Mouse (Mus musculus) stomach, embryonic 15.5 days (tissue): ENCODE data around the gene Rundc1. TPM values are rescaled to one million over a fixed set of nuclear protein-coding genes. Genes with fewer than 3 reads are reported as not detected.

Experiments
- ATAC-seq: fragments of 200-750 bp; cut with Nextera tagmentation; 2 replicates; pipeline ENCODE4 v1.8.0; 2017; ENCODE audit warnings: low read depth, moderate number of reproducible peaks, moderate TSS enrichment; ENCODE audit not compliant: insufficient read depth, low FRiP score
- H3K27ac ChIP-seq: fragments of 300-500 bp; sonication (generic); 2 replicates; pipeline ENCODE4 v1.5.1; 2015; ENCODE audit warnings: mild to moderate bottlenecking, inconsistent platforms
- H3K27me3 ChIP-seq: fragments of 300-500 bp; sonication (generic); replicated peaks from 2 replicates; pipeline ENCODE4 v1.6.1; 2015; ENCODE audit warnings: inconsistent platforms
- H3K36me3 ChIP-seq: fragments of 300-500 bp; sonication (generic); 2 replicates; pipeline ENCODE4 v1.6.1; 2015; ENCODE audit warnings: inconsistent platforms
- H3K4me1 ChIP-seq: fragments of 300-500 bp; sonication (generic); 2 replicates; pipeline ENCODE4 v1.6.1; 2015; ENCODE audit warnings: inconsistent platforms
- H3K4me2 ChIP-seq: fragments of 300-500 bp; sonication (generic); 2 replicates; pipeline ENCODE4 v1.6.1; 2015; ENCODE audit warnings: mild to moderate bottlenecking, inconsistent platforms
- H3K4me3 ChIP-seq: fragments of 300-500 bp; sonication (generic); replicated peaks from 2 replicates; pipeline ENCODE4 v1.5.1; 2015; ENCODE audit warnings: inconsistent platforms
- H3K9ac ChIP-seq: fragments of 300-500 bp; sonication (generic); 2 replicates; pipeline ENCODE4 v1.6.1; 2015; ENCODE audit warnings: inconsistent platforms
- H3K9me3 ChIP-seq: fragments of 300-500 bp; sonication (generic); 2 replicates; pipeline ENCODE4 v1.6.1; 2016; ENCODE audit warnings: inconsistent platforms
- WGBS: fragments of 180-500 bp; shearing (Covaris S2); methylation state at CpG from one replicate; pipeline ENCODE4 v1.1.7; 2015; 5-methylcytosine and 5-hydroxymethylcytosine counted together
- microRNA-seq: library from miRNA; unstranded; fragments of <30 nt; microRNA quantifications from one replicate; pipeline ENCODE4, GENCODE M21; 2016
- polyA plus RNA-seq: library from polyadenylated mRNA; unstranded; fragments of >200 nt; fragmentation: Nextera tagmentation; extraction: Ambion mirVana; gene quantifications from 2 replicates; pipeline ENCODE4 v1.2.1, GENCODE M21; 2015

Rundc1 gene
- polyA plus RNA-seq, 1 experiment from 2014 or later = 20.8 TPM

DNA sequence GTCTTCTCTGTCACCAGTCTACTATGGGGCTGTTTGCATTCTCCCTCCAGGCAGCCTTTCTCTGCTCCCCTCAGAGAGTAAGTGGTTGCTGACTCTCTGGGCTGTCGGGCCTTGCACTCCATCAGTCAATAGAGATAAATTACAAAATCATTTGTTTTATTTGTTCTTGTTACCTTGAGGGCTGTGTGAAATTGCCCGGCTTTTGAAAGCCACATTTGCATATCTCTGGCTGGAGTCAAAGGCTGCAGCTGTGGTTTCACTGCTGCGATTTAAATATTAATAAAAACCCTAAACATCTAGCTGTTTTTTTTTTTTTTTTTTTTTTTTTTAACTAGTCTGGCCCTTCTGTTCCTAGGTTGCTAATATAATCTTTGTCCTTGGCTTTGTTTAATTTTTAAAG is 58.9 kb downstream of the Rundc1 start:
- H3K4me2 ChIP-seq = no peak overlapping the region
- no peaks in the 10 kb centered on the region for H3K27me3 ChIP-seq
- no peaks in the 10 kb centered on the region; the same call in 1 of the 2 replicates for H3K4me1 ChIP-seq
- H3K36me3 ChIP-seq = 0 out of 2 replicates have a peak, but pooled peaks cover 3% of the 10 kb centered on the region
- ATAC-seq = no peak
- no peak overlapping the region for H3K27ac ChIP-seq
- H3K4me3 ChIP-seq = no peak overlapping the region
- 27% methylated on average over 3 of the region's 3 CpGs for WGBS
- no peaks in the 10 kb centered on the region for H3K9me3 ChIP-seq
- no peak overlapping the region for H3K9ac ChIP-seq

DNA sequence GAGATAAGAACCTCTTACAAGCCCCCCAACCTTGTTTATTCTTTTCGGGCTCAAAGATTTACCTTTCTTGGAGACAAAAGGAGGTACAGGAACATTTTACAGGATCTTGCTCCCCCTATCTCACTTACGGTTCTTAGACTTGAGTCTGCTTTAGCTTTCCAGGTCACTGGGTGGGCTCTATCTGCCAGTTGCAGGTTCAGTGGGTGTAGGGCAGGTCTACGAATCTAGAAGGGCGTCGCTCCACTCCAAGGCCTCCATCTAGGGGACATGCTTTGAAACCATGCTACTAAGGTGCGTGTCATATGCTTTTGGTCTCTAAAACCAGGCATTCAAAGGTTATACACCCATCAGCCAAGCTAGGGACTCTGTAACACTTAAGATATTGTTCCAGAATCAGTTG is 59.4 kb downstream of the Rundc1 start:
- H3K27ac ChIP-seq = 0 out of 2 replicates have a peak overlapping the region, but pooled peaks have one; percentile 28
- H3K9ac ChIP-seq = no peak overlapping the region

DNA sequence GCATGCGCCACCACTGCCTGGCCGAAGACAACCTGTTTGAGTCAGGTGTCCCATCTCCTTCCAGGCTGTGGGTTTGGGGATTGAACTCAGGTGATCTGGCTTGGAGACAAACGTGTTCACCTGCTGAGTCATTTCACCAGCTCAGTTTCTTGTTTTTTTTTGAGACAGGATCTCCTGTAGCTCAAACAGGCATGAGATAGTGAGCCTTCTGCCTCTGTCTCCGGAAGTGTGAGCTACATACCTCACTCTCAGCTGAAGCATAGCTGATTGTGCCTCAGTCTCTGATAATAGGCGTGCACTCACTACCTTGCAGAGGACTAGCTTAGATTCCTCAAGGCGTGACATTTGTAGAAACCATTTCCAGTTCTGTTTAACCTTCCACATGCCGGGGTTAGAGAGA is 59.9 kb downstream of the Rundc1 start:
- Histone ChIP-seq H3K4me1 (no peaks in the 10 kb centered on the region; the same call in 1 of the 2 replicates), H3K4me2 (no peak overlapping the region), H3K27ac (no peak overlapping the region), H3K4me3 (no peak overlapping the region), H3K36me3 (0 out of 2 replicates have a peak, but pooled peaks cover 6% of the 10 kb centered on the region), H3K9me3 (no peaks in the 10 kb centered on the region), H3K27me3 (no peaks in the 10 kb centered on the region), H3K9ac (no peak overlapping the region)
- 69% methylated on average over 7 of the region's 7 CpGs for WGBS
- ATAC-seq = no peak

More for the DNA sequence above, 59.4 kb downstream of the Rundc1 start:
- no peak overlapping the region for H3K4me2 ChIP-seq
- 0 out of 2 replicates have a peak, but pooled peaks cover 3% of the 10 kb centered on the region for H3K36me3 ChIP-seq
- ATAC-seq = peak; percentile 43; the same call in 1 of the 2 replicates
- H3K4me3 ChIP-seq = no peak overlapping the region
- no peaks in the 10 kb centered on the region for H3K9me3 ChIP-seq
- no peaks in the 10 kb centered on the region; the same call in 1 of the 2 replicates for H3K4me1 ChIP-seq
- no peaks in the 10 kb centered on the region for H3K27me3 ChIP-seq
- 58% methylated on average over 6 of the region's 6 CpGs for WGBS

Small RNA genes within 50 kb of the gene (microRNA-seq; reads per million reads assigned to microRNA genes)
- 0.77 reads per million for gene Mir6929

Other genes starting within 250 kb of the Rundc1 start
- 0.19 and 0.34 TPM in 2 replicates for gene Ccr10, start 249.6 kb upstream of the Rundc1 start, polyA plus RNA-seq
- 14.9 and 16.7 TPM in 2 replicates for gene Ezh1, start 198.6 kb upstream of the Rundc1 start, polyA plus RNA-seq
- gene Ramp2, start 179.1 kb upstream of the Rundc1 start, polyA plus RNA-seq = 111 TPM in 2 replicates
- 131 and 138 TPM in 2 replicates for gene Vps25, start 171.4 kb upstream of the Rundc1 start, polyA plus RNA-seq
- 17.9 and 19.8 TPM in 2 replicates for gene Wnk4, start 164.5 kb upstream of the Rundc1 start, polyA plus RNA-seq
- gene Cntd1, start 146.1 kb upstream of the Rundc1 start, polyA plus RNA-seq = 0.85 and 1.1 TPM in 2 replicates
- gene Coa3, start 146.0 kb upstream of the Rundc1 start, polyA plus RNA-seq = 202 and 221 TPM in 2 replicates
- gene Becn1, start 122.8 kb upstream of the Rundc1 start, polyA plus RNA-seq = 135 and 142 TPM in 2 replicates
- gene Psme3, start 108.9 kb upstream of the Rundc1 start, polyA plus RNA-seq = 125 and 136 TPM in 2 replicates
- 1.3 and 1.4 TPM in 2 replicates for gene Aoc2, start 100.0 kb upstream of the Rundc1 start, polyA plus RNA-seq
- 2.0 and 3.0 TPM in 2 replicates for gene Aoc3, start 94.5 kb upstream of the Rundc1 start, polyA plus RNA-seq
- 0.06 and 0.09 TPM in 2 replicates for gene G6pc, start 57.5 kb upstream of the Rundc1 start, polyA plus RNA-seq
- 58.5 and 69.5 TPM in 2 replicates for gene Aarsd1, start 7.5 kb upstream of the Rundc1 start, polyA plus RNA-seq
- gene Gm27029, start 289 bp upstream of the Rundc1 start, polyA plus RNA-seq = 6.9 and 12.3 TPM in 2 replicates
- gene Ptges3l, start 248 bp downstream of the Rundc1 start, polyA plus RNA-seq = 14.5 and 17.5 TPM in 2 replicates
- 284 and 331 TPM in 2 replicates for gene Rpl27, start 17.2 kb downstream of the Rundc1 start, polyA plus RNA-seq
- 24.2 and 24.5 TPM in 2 replicates for gene Ifi35, start 23.3 kb downstream of the Rundc1 start, polyA plus RNA-seq
- 16.0 and 17.1 TPM in 2 replicates for gene Rnd2, start 39.9 kb downstream of the Rundc1 start, polyA plus RNA-seq
- gene Vat1, start 41.1 kb downstream of the Rundc1 start, polyA plus RNA-seq = 59.3 and 62.3 TPM in 2 replicates
- 9.7 and 11.8 TPM in 2 replicates for gene Brca1, start 126.9 kb downstream of the Rundc1 start, polyA plus RNA-seq
- 56.4 and 68.3 TPM in 2 replicates for gene Nbr1, start 127.1 kb downstream of the Rundc1 start, polyA plus RNA-seq
- gene Tmem106a, start 157.2 kb downstream of the Rundc1 start, polyA plus RNA-seq = 9.8 and 10.1 TPM in 2 replicates
- gene Gm11634, start 174.2 kb downstream of the Rundc1 start, polyA plus RNA-seq = not detected in 2 replicates
- 37.6 and 39.6 TPM in 2 replicates for gene Rdm1, start 202.1 kb downstream of the Rundc1 start, polyA plus RNA-seq
- gene Arl4d, start 240.5 kb downstream of the Rundc1 start, polyA plus RNA-seq = 7.6 and 7.7 TPM in 2 replicates